21 mouse cellular contexts compared by ENCODE assay signal in the genomic region with DNA sequence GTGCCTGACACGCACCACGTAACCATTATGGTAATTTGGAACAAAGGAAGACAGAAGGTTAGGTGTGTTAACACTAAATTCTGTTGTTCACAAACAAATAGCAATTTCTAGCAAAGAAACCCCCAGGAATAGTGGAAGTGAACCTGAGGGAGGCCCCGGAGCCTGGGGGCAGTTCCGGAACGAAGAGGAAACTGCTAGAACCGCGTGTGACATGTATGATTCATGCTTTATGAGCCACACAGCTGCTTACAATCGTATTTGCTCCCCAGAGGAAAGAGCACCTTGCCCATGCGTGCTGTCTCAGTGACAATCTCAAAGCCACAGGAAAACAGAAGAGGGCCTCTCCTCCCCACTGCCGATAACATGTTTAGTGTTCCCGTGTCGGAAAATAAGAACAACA. TPM values are rescaled to one million over a fixed set of nuclear protein-coding genes. Genes with fewer than 3 reads are reported as not detected.
DNase-seq lines count a peak whose midpoint lies in the region; ATAC-seq lines count a peak whose summit lies in the region.
"Had no signal": no experiment of that assay in that cellular context is flagged by ENCODE, and none has a peak within 500 bp of the region (broad histone marks: within the 10 kb centered on the region; RNA-seq: fewer than 3 reads in every experiment).

No protein-coding gene starts in this region.

- H3K4me3 ChIP-seq in kidney, embryonic 15.5 days (replicated peaks) = no peak overlapping the region
- no peak overlapping the region for H3K4me3 ChIP-seq in macrophage (ENCODE audit: inconsistent target)
- H3K4me3 ChIP-seq: embryonic facial prominence, embryonic 13.5 days; forebrain, embryonic 15.5 days; heart, embryonic 10.5 days; midbrain, embryonic 12.5 days; myocyte had no signal

- peak overlapping the region; percentile 14; the same call in 1 of the 2 replicates for H3K27ac ChIP-seq in kidney, embryonic 15.5 days
- H3K27ac ChIP-seq in macrophage = peak overlapping the region; percentile 31
- H3K27ac ChIP-seq: embryonic facial prominence, embryonic 13.5 days; forebrain, embryonic 15.5 days; heart, embryonic 10.5 days; hindbrain, embryonic 14.5 days; liver, embryonic 14.5 days; midbrain, embryonic 12.5 days had no signal

- no peaks in the 10 kb centered on the region for H3K27me3 ChIP-seq in kidney, embryonic 15.5 days
- H3K27me3 ChIP-seq: embryonic facial prominence, embryonic 13.5 days; forebrain, embryonic 15.5 days; midbrain, embryonic 12.5 days had no signal

- ATAC-seq in kidney, embryonic 15.5 days (replicated peaks; ENCODE audit: low FRiP score) = no peak
- ATAC-seq in frontal cortex, adult (ENCODE audit: low TSS enrichment) = no peak
- ATAC-seq: forebrain, embryonic 15.5 days had no signal

- H3K9ac ChIP-seq in kidney, embryonic 15.5 days = no peak overlapping the region
- H3K9ac ChIP-seq: embryonic facial prominence, embryonic 13.5 days; forebrain, embryonic 15.5 days; hindbrain, embryonic 14.5 days; liver, embryonic 14.5 days; midbrain, embryonic 12.5 days had no signal

- DNase-seq in kidney, postnatal 10 days = no peak
- peak; percentile 27 for DNase-seq in T-cell, adult 2 months (ENCODE audit: low spot score)
- peak; percentile 58 to 77 for DNase-seq in natural killer cell, adult 2 months (ENCODE audit: low spot score in 2 of 2)
- DNase-seq in gastrocnemius, adult 8-10 months (ENCODE audit: low spot score in 2 of 2) = no peak
- no peak for DNase-seq in cerebellum, adult 8-10 months
- DNase-seq: cerebellum, postnatal 10 days; kidney, adult 9 months; retina, postnatal 1 day had no signal

- 85% methylated on average over 12 of the region's 12 CpGs for WGBS in kidney, embryonic 15.5 days
- WGBS in macrophage (ENCODE audit: missing documents) = 25% methylated on average over 12 of the region's 12 CpGs

- H3K36me3 ChIP-seq in kidney, embryonic 15.5 days = peaks cover 48% of the 10 kb centered on the region
- H3K36me3 ChIP-seq in macrophage (ENCODE audit: inconsistent target) = peaks cover 44% of the 10 kb centered on the region

- H3K9me3 ChIP-seq in kidney, embryonic 15.5 days (replicated peaks) = no peaks in the 10 kb centered on the region
- H3K9me3 ChIP-seq: embryonic facial prominence, embryonic 13.5 days; forebrain, embryonic 15.5 days; heart, embryonic 10.5 days; midbrain, embryonic 12.5 days had no signal

- peaks cover 87% of the 10 kb centered on the region for H3K79me2 ChIP-seq in macrophage (ENCODE audit: inconsistent target)

- H3K4me2 ChIP-seq in kidney, embryonic 15.5 days = no peak overlapping the region
- H3K4me2 ChIP-seq: embryonic facial prominence, embryonic 13.5 days; forebrain, embryonic 15.5 days; hindbrain, embryonic 14.5 days; midbrain, embryonic 12.5 days had no signal

- H3K4me1 ChIP-seq in kidney, embryonic 15.5 days = peaks cover 12% of the 10 kb centered on the region

RNA-seq across cellular contexts. Expression of gene Tbk1, which starts 3.6 kb away (rescaled TPM):
- 31.2 and 31.8 TPM in 2 replicates for polyA plus RNA-seq in kidney, embryonic 15.5 days (2015; fragmentation: Nextera tagmentation; extraction: Ambion mirVana)
- 100 to 1,000 TPM; 373 to 867 (median 553) TPM for total RNA-seq in macrophage (2018; cell fraction: chromatin; rRNA removed)
- 100 to 1,000 TPM in 3 of 26 experiments, 10 to 100 TPM in 23; 63.2 to 111 (median 83.5) TPM for total RNA-seq in macrophage (2018; cell fraction: cytosol; rRNA removed)
- total RNA-seq in macrophage (2018; cell fraction: nucleus; rRNA removed) = 100 to 1,000 TPM; 205 to 418 (median 286) TPM
- 65.6 to 104 TPM (median 86.6 TPM) in 3 replicates for polyA plus RNA-seq in macrophage (2018)
- 10 to 100 TPM in 2 of 4 experiments, 1 to 10 TPM in 2; 8.7 to 11.4 (median 10.0) TPM for total RNA-seq in gastrocnemius, adult 8-10 months (2022)

RNA-seq across cellular contexts. Expression of gene Xpot, which starts 43.1 kb away (rescaled TPM):
- 50.8 and 55.9 TPM in 2 replicates for polyA plus RNA-seq in kidney, embryonic 15.5 days (2015; fragmentation: Nextera tagmentation; extraction: Ambion mirVana)
- total RNA-seq in macrophage (2018; cell fraction: chromatin; rRNA removed) = 10 to 100 TPM; 12.6 to 84.7 (median 55.2) TPM
- 10 to 100 TPM; 19.9 to 35.8 (median 27.7) TPM for total RNA-seq in macrophage (2018; cell fraction: cytosol; rRNA removed)
- 10 to 100 TPM; 18.0 to 55.3 (median 38.0) TPM for total RNA-seq in macrophage (2018; cell fraction: nucleus; rRNA removed)
- polyA plus RNA-seq in macrophage (2018) = 18.3 to 41.6 TPM (median 29.1 TPM) in 3 replicates
- 10 to 100 TPM; 24.2 to 32.8 (median 27.6) TPM for total RNA-seq in gastrocnemius, adult 8-10 months (2022)

RNA-seq across cellular contexts. Expression of gene D930020B18Rik, which starts 58.4 kb away (rescaled TPM):
- 0.19 and 0.42 TPM in 2 replicates for polyA plus RNA-seq in kidney, embryonic 15.5 days (2015; fragmentation: Nextera tagmentation; extraction: Ambion mirVana)
- not detected for total RNA-seq in macrophage (2018; cell fraction: chromatin; rRNA removed)
- total RNA-seq in macrophage (2018; cell fraction: cytosol; rRNA removed) = not detected
- total RNA-seq in macrophage (2018; cell fraction: nucleus; rRNA removed) = not detected
- polyA plus RNA-seq in macrophage (2018) = not detected in 3 replicates
- total RNA-seq in gastrocnemius, adult 8-10 months (2022) = not detected
- total RNA-seq: gastrocnemius, postnatal 4 days had no signal
- polyA plus RNA-seq: G1E; heart, postnatal 0 days; midbrain, embryonic 12.5 days; myocyte had no signal

Comparison
In these comparisons a context has a peak if more than half of its experiments do, and no peak if none do; other contexts are left out.
1. DNase-seq: peak in T-cell, adult 2 months (single experiment) and natural killer cell, adult 2 months (2 of 2); none in kidney, postnatal 10 days (single experiment), gastrocnemius, adult 8-10 months (0 of 2) and cerebellum, adult 8-10 months (single experiment).